In genomic region chr7:73852184-73852583, GRCm38 (mm10) we compare ENCODE assay signal across 28 mouse cellular contexts.
"Had no signal": no experiment of that assay in that cellular context is flagged by ENCODE, and none has a peak within 500 bp of the region (broad histone marks: within the 10 kb centered on the region; RNA-seq: fewer than 3 reads in every experiment).

No protein-coding gene starts in this region.

- H3K27me3 ChIP-seq: heart, embryonic 12.5 days; hindbrain, embryonic 12.5 days; intestine, embryonic 15.5 days; kidney, embryonic 15.5 days; limb, embryonic 12.5 days; liver, embryonic 13.5 days had no signal

- H3K9ac ChIP-seq: heart, embryonic 12.5 days; hindbrain, embryonic 12.5 days; hindbrain, embryonic 14.5 days; intestine, embryonic 15.5 days; kidney, embryonic 15.5 days; limb, embryonic 12.5 days; liver, embryonic 13.5 days had no signal

- H3K4me3 ChIP-seq: gastrocnemius, adult 2 months; heart, embryonic 10.5 days; heart, embryonic 12.5 days; hindbrain, embryonic 10.5 days; hindbrain, embryonic 12.5 days; intestine, embryonic 15.5 days; kidney, embryonic 15.5 days; layer of hippocampus, adult 2 months; left cerebral cortex, adult 2 months; limb, embryonic 10.5 days; limb, embryonic 12.5 days; liver, embryonic 13.5 days had no signal

- H3K4me1 ChIP-seq: heart, embryonic 10.5 days; heart, embryonic 12.5 days; hindbrain, embryonic 10.5 days; hindbrain, embryonic 12.5 days; intestine, embryonic 15.5 days; limb, embryonic 10.5 days; liver, embryonic 13.5 days had no signal

- DNase-seq: gastrocnemius, adult 2 months; gastrocnemius, postnatal 10 days; gastrocnemius, postnatal 25 days; heart, adult 18-20 months; heart, postnatal 10 days; heart, postnatal 4 days; kidney, adult 18-20 months; kidney, adult 8-10 months; kidney, postnatal 14 days; kidney, postnatal 36 days; liver; liver, embryonic 13.5 days had no signal

- ATAC-seq: hindbrain, embryonic 16.5 days; inflammation-experienced regulatory T-cells, adult 6 months; intestine, embryonic 15.5 days; intestine, postnatal 0 days had no signal

- H3K27ac ChIP-seq: gastrocnemius, adult 2 months; heart, embryonic 10.5 days; hindbrain, embryonic 10.5 days; hindbrain, embryonic 12.5 days; hindbrain, embryonic 14.5 days; intestine, embryonic 15.5 days; kidney, embryonic 15.5 days; kidney, postnatal 0 days; layer of hippocampus, adult 2 months; left cerebral cortex, adult 2 months; limb, embryonic 10.5 days; limb, embryonic 12.5 days; liver, embryonic 13.5 days had no signal

- H3K36me3 ChIP-seq: heart, embryonic 10.5 days; heart, embryonic 12.5 days; hindbrain, embryonic 10.5 days; hindbrain, embryonic 12.5 days; intestine, embryonic 15.5 days; kidney, embryonic 15.5 days; limb, embryonic 10.5 days; limb, embryonic 12.5 days; liver, embryonic 13.5 days had no signal

- H3K9me3 ChIP-seq: heart, embryonic 12.5 days; hindbrain, embryonic 10.5 days; hindbrain, embryonic 12.5 days; intestine, embryonic 15.5 days; kidney, embryonic 15.5 days; limb, embryonic 10.5 days; liver, embryonic 13.5 days had no signal

- H3K4me2 ChIP-seq: heart, embryonic 12.5 days; hindbrain, embryonic 12.5 days; hindbrain, embryonic 14.5 days; intestine, embryonic 15.5 days; kidney, embryonic 15.5 days; limb, embryonic 12.5 days; liver, embryonic 11.5 days; liver, embryonic 13.5 days had no signal
